Mouse (Mus musculus) mouse trophoblast stem cell (cell line): ENCODE results near the gene Zfp472.
"Not testable (repeated sequence)": the region's sequence is repeated elsewhere in the genome, so short reads cannot be mapped to it uniquely, and the experiment has no call there.

Source experiments
- in situ Hi-C, 2 experiments: fragments of 300-500 bp; cut with MseI, MboI; formaldehyde crosslinking; loops; 2 replicates in 1 of 2; 3 replicates in 1 of 2; pipeline ENCODE4 v1.15.1; 2025

Gene Zfp472

GRCm38 (mm10) chr17:33008337-33008736, 42.7 kb downstream of the Zfp472 start:
- in situ Hi-C loops: no loop called here

- in situ Hi-C loops: not testable (repeated sequence)
Measured at GRCm38 (mm10) chr17:33020434-33020833, 54.8 kb downstream of the Zfp472 start.
